Mouse (Mus musculus) liver, adult 2 months (tissue): ENCODE measurements around the gene Zc3h8. TPM values are rescaled to one million over a fixed set of nuclear protein-coding genes. Genes with fewer than 3 reads are reported as not detected.

Source experiments
- DNase-seq: peaks from one replicate; pipeline ENCODE4 v3.0.0-alpha.2; 2011; ENCODE audit warnings: low read depth, low spot score; ENCODE audit errors: extremely low read depth
- H3K27ac ChIP-seq: fragments of 200-500 bp; replicated peaks from 2 replicates; pipeline ENCODE4 v1.5.1; 2012; ENCODE audit warnings: low read depth, mild to moderate bottlenecking, control low read depth, inconsistent platforms, low read length; ENCODE audit not compliant: insufficient read depth
- H3K27me3 ChIP-seq: fragments of 200-500 bp; 2 replicates; pipeline ENCODE4 v1.6.1; 2012; ENCODE audit warnings: mild to moderate bottlenecking, moderate library complexity, low read length, inconsistent platforms; ENCODE audit not compliant: control insufficient read depth, insufficient read depth
- H3K36me3 ChIP-seq: fragments of 200-500 bp; 2 replicates; pipeline ENCODE4 v1.6.1; 2012; ENCODE audit warnings: low read length, inconsistent platforms; ENCODE audit not compliant: control insufficient read depth, insufficient read depth
- H3K4me1 ChIP-seq: fragments of 200-500 bp; 2 replicates; pipeline ENCODE4 v1.6.1; 2011; ENCODE audit warnings: low read length; ENCODE audit not compliant: control insufficient read depth, insufficient read depth
- H3K4me3 ChIP-seq: fragments of 200-500 bp; 2 replicates; pipeline ENCODE4 v1.5.1; 2011; ENCODE audit warnings: low read depth, mild to moderate bottlenecking, control low read depth, low read length, moderate library complexity; ENCODE audit not compliant: insufficient read depth
- H3K79me2 ChIP-seq: fragments of 200-500 bp; 2 replicates; pipeline ENCODE4 v1.6.1; 2012; ENCODE audit warnings: inconsistent platforms, mild to moderate bottlenecking, low read length, moderate library complexity; ENCODE audit not compliant: control insufficient read depth, insufficient read depth
- H3K9ac ChIP-seq: fragments of 200-500 bp; 2 replicates; pipeline ENCODE4 v1.6.1; 2012; ENCODE audit warnings: low read depth, mild to moderate bottlenecking, control low read depth, inconsistent platforms, low read length
- CTCF ChIP-seq: fragments of 200-500 bp; IDR thresholded peaks from 2 replicates; pipeline ENCODE4 v1.5.1; 2011; ENCODE audit warnings: low read depth, low read length, control low read depth
- POLR2A ChIP-seq: fragments of 200-500 bp; IDR thresholded peaks from 2 replicates; pipeline ENCODE4 v1.6.1; 2011; ENCODE audit warnings: low read length, control low read depth; ENCODE audit not compliant: insufficient read depth; ENCODE audit errors: extremely low read depth
- whole genome bisulfite sequencing: fragments of 180-500 bp; shearing (Covaris S2); methylation state at CpG from one replicate; pipeline ENCODE4 v1.1.7; 2018; 5-methylcytosine and 5-hydroxymethylcytosine counted together
- polyA plus RNA-seq: library from polyadenylated mRNA; depleted of rRNA; stranded (reverse); fragments of >200 nt; gene quantifications from 2 replicates; pipeline ENCODE4 v1.2.3, GENCODE M21; 2012; rRNA removed
- total RNA-seq: library from RNA; depleted of rRNA; stranded (reverse); fragments of >200 nt; gene quantifications from 2 replicates; pipeline ENCODE4 v1.2.3, GENCODE M21; 2014; rRNA removed

Zc3h8 gene
- total RNA-seq (1.4 and 3.0 TPM in 2 replicates), polyA plus RNA-seq (0.52 and 0.72 TPM in 2 replicates)

DNA sequence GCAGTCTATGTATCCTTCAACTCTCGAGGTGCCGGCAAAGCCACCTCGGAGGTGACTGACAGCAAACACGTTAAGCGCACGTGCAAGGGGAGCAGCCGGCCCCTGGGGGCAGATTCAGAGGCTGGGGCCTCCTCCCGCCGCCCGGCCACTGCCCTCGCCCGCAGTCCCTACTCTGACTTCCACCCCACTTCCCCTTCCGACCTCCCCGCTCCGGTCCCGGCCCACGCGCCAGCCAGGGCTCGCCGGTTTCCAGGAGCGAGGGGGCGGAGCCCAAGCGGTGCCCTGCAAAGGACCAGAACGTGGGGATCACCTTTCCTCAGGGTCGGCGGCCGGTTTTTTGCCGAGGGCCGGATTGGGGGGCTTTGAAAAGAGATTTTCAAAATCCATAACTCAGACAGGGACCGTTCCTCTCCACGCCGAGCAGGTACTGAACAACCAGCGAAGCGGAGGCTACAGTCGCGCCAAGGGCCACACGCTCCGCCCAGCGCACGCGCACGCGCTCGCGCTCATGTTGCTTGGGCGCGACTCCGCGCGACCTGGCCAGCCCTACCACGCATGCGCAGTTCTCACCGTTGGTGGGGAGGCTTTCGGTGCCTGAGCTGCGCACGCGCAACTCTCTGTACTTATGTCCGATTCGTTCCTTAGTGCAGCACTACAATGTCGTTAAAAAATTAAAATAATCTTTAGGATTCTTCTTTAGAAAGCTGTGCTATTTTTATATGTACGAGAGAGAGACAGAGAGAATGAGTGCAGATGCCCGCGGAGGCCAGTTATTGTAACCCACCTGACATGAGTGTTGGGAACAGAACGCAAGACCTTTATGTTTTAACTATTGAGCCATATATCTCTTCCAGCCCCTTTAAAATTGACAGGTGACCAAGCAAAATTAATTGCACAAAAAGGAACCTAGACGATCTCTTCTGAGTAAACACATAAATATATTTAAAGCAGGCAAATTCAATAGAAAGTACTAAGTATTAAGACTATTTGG lies at the start of gene Zc3h8:
TSS of gene Zc3h8 (minus strand) at position 540 of the 991 bp plus-strand sequence.
- TF ChIP-seq POLR2A (peak; percentile 57; the same call in 1 of the 2 replicates), CTCF (no peak)
- H3K27me3 ChIP-seq: no peaks in the 10 kb centered on the region
- peak within 1 kb of the TSS; percentile 67 for H3K9ac ChIP-seq
- H3K4me3 ChIP-seq: peak within 1 kb of the TSS; percentile 71
- no peaks in the 10 kb centered on the region for H3K79me2 ChIP-seq
- peak; percentile 87 for DNase-seq
- H3K4me1 ChIP-seq: no peaks in the 10 kb centered on the region
- H3K36me3 ChIP-seq: 0 out of 2 replicates have a peak, but pooled peaks cover 2% of the 10 kb centered on the region
- 2% methylated on average over 65 of the region's 65 CpGs for WGBS
- H3K27ac ChIP-seq: peak within 1 kb of the TSS; percentile 84

DNA sequence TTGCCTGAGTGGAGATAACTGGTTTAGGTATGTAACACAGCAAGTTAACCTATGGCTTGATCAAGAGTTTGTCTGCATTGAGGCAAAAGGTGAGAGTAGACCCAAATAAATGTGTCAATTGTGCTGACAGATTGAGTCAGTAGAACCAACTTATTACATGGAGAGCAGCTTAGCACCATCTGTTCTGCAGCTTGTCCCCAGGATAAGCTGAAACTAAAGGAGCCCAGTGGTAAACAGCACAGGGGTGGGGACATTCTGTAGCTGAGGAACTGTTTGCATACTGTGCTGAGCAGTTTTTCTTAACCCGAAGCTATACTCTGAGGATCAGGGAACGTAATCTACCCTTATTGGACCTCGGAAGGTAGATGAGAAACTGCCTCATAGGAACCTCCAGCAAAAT lies 40.9 kb upstream of the Zc3h8 start:
- H3K4me3 ChIP-seq: no peak overlapping the region
- 88% methylated on average over 3 of the region's 3 CpGs for WGBS
- no peak overlapping the region for H3K27ac ChIP-seq
- no peaks in the 10 kb centered on the region for H3K36me3 ChIP-seq
- H3K79me2 ChIP-seq: no peaks in the 10 kb centered on the region; the same call in 1 of the 2 replicates
- no peaks in the 10 kb centered on the region for H3K4me1 ChIP-seq
- no peak overlapping the region for H3K9ac ChIP-seq
- H3K27me3 ChIP-seq: no peaks in the 10 kb centered on the region
- no peak for DNase-seq
- no peak for TF ChIP-seq POLR2A

DNA sequence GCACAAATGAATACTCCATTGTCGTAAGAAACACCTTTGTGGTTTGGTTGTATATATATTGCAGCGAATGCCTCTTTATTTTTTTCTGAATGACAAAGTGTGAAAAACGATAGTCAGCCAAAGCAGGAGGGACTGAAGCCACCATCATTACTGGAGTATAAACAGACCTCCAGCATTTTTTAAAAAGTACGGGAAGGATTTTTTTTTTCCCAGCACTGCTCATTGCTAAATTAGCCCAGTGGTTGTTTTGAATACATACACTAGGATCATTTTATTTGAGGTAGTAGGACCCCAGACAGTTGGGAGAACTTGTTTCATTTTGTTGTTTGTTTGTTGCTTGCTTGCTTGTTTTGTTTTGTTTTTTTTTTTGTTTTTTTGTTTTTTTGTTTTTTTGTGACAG lies 31.7 kb upstream of the Zc3h8 start:
- no peaks in the 10 kb centered on the region for H3K36me3 ChIP-seq
- H3K27me3 ChIP-seq: no peaks in the 10 kb centered on the region
- H3K4me1 ChIP-seq: peaks cover 10% of the 10 kb centered on the region
- H3K79me2 ChIP-seq: no peaks in the 10 kb centered on the region
- H3K4me3 ChIP-seq: no peak overlapping the region
- TF ChIP-seq POLR2A: no peak
- TF ChIP-seq CTCF: no peak
- 95% methylated on average over 4 of the region's 4 CpGs for WGBS
- no peak for DNase-seq
- H3K27ac ChIP-seq: no peak overlapping the region
- no peak overlapping the region for H3K9ac ChIP-seq

DNA sequence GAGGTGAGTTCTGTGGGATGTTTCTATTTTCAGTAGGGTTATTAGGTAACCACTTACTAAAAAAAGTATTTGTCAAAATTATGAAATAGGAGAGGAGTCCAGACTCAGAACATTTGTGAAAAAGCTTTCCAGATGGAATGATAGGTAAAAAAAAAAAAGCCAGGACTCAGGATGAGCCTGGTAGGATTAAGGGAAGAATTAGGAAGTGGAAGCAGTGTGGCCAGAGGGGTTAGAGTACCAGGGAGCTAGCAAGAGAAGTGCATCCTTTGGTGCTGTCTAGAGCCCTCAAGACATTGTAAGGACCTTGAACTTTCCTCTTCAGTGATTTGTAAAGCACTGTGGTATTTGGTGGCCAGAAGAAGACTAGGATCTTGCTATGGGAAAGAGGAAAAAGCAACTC lies 28.4 kb upstream of the Zc3h8 start:
- Histone ChIP-seq H3K36me3 (no peaks in the 10 kb centered on the region), H3K79me2 (no peaks in the 10 kb centered on the region), H3K4me1 (peaks cover 13% of the 10 kb centered on the region), H3K9ac (no peak overlapping the region), H3K27me3 (no peaks in the 10 kb centered on the region), H3K4me3 (no peak overlapping the region), H3K27ac (peak overlapping the region; percentile 90)
- TF ChIP-seq CTCF: no peak
- TF ChIP-seq POLR2A: no peak
- peak; percentile 80 for DNase-seq

DNA sequence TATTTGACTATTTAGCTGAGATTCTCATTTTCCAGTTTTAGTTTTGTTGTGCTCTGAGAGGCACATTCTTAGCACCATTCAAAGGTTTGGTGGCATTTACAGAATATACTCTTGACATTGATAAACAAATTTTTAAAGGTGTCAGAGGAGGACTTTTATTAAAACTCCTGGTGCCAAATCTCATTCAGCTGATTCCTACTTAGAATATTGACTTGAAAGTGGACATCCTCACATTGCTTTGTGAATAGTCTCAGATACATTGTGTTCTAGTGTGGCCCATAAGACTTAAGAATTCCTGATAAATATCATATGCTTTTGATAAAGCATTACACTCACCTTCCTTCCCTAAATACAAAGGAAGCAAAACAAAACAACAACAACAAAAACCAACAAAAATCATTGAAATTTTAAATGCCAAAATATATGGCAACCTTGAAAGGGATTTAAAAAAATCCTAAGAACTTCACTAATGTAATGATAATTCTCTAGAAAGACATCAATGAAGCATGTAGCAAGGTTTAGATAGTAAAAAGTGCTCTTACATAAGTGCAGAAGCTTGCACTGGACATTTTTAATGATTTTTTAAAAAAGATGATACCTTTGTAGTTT lies 24.7 kb upstream of the Zc3h8 start:
- TF ChIP-seq CTCF (no peak), POLR2A (no peak)
- Histone ChIP-seq H3K36me3 (no peaks in the 10 kb centered on the region), H3K4me3 (no peak overlapping the region)

More for the DNA sequence above, 24.7 kb upstream of the Zc3h8 start:
- no peaks in the 10 kb centered on the region for H3K27me3 ChIP-seq
- H3K79me2 ChIP-seq: no peaks in the 10 kb centered on the region
- H3K9ac ChIP-seq: no peak overlapping the region
- no peak for DNase-seq
- H3K27ac ChIP-seq: no peak overlapping the region
- H3K4me1 ChIP-seq: peaks cover 15% of the 10 kb centered on the region
